Mouse (Mus musculus) midbrain, embryonic 10.5 days (tissue): ENCODE results near the gene Zglp1. TPM values are rescaled to one million over a fixed set of nuclear protein-coding genes. Genes with fewer than 3 reads are reported as not detected.
A peak's percentile ranks its signal among the peaks of the same experiment; 100 is the strongest.

Source experiments
- DNase-seq: peaks from one replicate; pipeline ENCODE4 v3.0.0-alpha.2; 2017; ENCODE audit warnings: low spot score
- H3K27ac ChIP-seq: fragments of 300-500 bp; sonication (generic); replicated peaks from 2 replicates; pipeline ENCODE4 v1.5.1; 2016; ENCODE audit warnings: mild to moderate bottlenecking
- H3K27me3 ChIP-seq: fragments of 300-500 bp; sonication (generic); 2 replicates; pipeline ENCODE4 v1.6.1; 2016; ENCODE audit warnings: low read depth, mild to moderate bottlenecking; ENCODE audit not compliant: poor library complexity, severe bottlenecking
- H3K36me3 ChIP-seq: fragments of 300-500 bp; sonication (generic); 2 replicates; pipeline ENCODE4 v1.6.1; 2016; ENCODE audit warnings: mild to moderate bottlenecking, moderate library complexity
- H3K4me1 ChIP-seq: fragments of 300-500 bp; sonication (generic); 2 replicates; pipeline ENCODE4 v1.6.1; 2016
- H3K4me3 ChIP-seq: fragments of 300-500 bp; sonication (generic); 2 replicates; pipeline ENCODE4 v1.5.1; 2016; ENCODE audit warnings: mild to moderate bottlenecking, moderate library complexity
- H3K9me3 ChIP-seq: fragments of 300-500 bp; sonication (generic); replicated peaks from 2 replicates; pipeline ENCODE4 v1.6.1; 2016; ENCODE audit warnings: mild to moderate bottlenecking
- WGBS: fragments of 180-500 bp; shearing (Covaris S2); methylation state at CpG from one replicate; pipeline ENCODE4 v1.1.7; 2016; 5-methylcytosine and 5-hydroxymethylcytosine counted together
- polyA plus RNA-seq: library from polyadenylated mRNA; unstranded; fragments of >200 nt; fragmentation: Nextera tagmentation; extraction: Ambion mirVana; gene quantifications from 2 replicates; pipeline ENCODE4 v1.2.1, GENCODE M21; 2016

Zglp1 gene
- polyA plus RNA-seq, result 0.91 and 1.2 TPM in 2 replicates

- Histone ChIP-seq H3K36me3 (peaks cover 81% of the 10 kb centered on the region), H3K4me1 (peaks cover 11% of the 10 kb centered on the region), H3K9me3 (no peaks in the 10 kb centered on the region), H3K27me3 (no peaks in the 10 kb centered on the region), H3K27ac (no peak within 1 kb of the TSS), H3K4me3 (no peak within 1 kb of the TSS)
- WGBS, result 83% methylated on average over 27 of the region's 27 CpGs
- DNase-seq, result no peak
These were observed at the start of gene Zglp1 for GRCm38 (mm10) chr9:21067006-21067684. TSS of gene Zglp1 (minus strand) at chr9:21067093.

DNA sequence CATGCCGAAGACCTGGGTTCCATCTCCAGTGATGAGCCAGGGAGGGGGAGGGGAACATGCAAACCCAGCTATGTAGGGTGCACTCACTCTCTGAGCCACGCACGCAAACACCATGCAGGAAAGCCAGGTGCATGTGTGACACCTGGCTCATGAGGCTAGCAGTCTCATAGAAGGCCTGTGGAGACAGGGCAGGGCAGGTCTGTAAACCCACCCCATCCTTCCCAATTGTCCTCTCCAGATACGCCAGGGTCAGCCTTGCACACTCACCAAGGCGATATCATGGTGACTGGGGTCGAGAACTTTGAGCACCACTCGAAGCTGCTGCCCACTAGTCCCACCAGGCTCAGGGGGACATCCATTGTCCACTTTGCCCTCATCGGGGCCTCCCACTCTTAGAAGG is 48.2 kb upstream of the Zglp1 start:
- Histone ChIP-seq H3K4me1 (no peaks in the 10 kb centered on the region), H3K27me3 (no peaks in the 10 kb centered on the region), H3K27ac (no peak overlapping the region), H3K36me3 (peaks cover 2% of the 10 kb centered on the region; the same call in 1 of the 2 replicates), H3K9me3 (no peaks in the 10 kb centered on the region), H3K4me3 (no peak overlapping the region)
- no peak for DNase-seq
- WGBS, result 95% methylated on average over 8 of the region's 8 CpGs

- Histone ChIP-seq H3K27me3 (no peaks in the 10 kb centered on the region), H3K4me3 (no peak overlapping the region), H3K4me1 (no peaks in the 10 kb centered on the region), H3K27ac (no peak overlapping the region), H3K36me3 (no peaks in the 10 kb centered on the region), H3K9me3 (no peaks in the 10 kb centered on the region)
- WGBS, result 92% methylated on average over 7 of the region's 7 CpGs
- DNase-seq, result no peak
These were observed 47.3 kb upstream of the Zglp1 start for GRCm38 (mm10) chr9:21114190-21114589.

- no peaks in the 10 kb centered on the region for H3K27me3 ChIP-seq
- WGBS, result 88% methylated on average over 6 of the region's 6 CpGs
These were observed 46.9 kb upstream of the Zglp1 start for GRCm38 (mm10) chr9:21113751-21114150.

DNA sequence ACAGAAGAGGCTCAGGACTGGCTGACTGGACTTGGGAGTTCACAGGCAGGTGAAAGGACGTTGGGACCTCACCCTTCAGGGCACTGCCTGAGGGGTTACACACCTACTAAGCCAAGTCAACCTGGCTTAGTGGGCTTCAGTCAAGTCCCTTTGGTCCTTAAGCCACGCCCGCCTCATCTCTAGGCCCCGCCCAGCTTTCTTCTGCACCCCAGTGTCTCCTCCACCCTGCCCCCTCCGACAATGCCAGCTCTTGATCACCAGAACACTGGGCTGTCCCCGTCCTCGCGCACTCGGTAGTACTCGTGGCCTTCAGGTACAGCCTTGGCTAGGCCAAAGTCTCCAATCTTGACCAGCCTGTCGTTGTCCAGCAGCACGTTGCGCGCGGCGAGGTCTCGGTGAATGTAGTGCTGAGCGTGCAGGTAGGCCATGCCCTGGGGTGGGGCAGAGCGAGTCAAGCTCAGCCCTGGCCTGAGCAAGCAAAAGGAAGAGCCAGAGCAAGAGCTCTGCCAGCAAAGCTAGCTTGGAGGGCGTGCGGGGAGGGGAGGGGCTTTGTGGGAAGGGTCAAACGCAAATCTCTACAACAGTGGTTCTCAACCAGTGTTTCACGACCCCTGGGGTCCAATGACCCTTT is 40.8 kb upstream of the Zglp1 start:
- peaks cover 2% of the 10 kb centered on the region; the same call in 1 of the 2 replicates for H3K36me3 ChIP-seq
- H3K4me3 ChIP-seq, result no peak overlapping the region
- H3K27me3 ChIP-seq, result no peaks in the 10 kb centered on the region
- 35% methylated on average over 23 of the region's 23 CpGs for WGBS
- H3K27ac ChIP-seq, result no peak overlapping the region
- DNase-seq, result no peak
- no peaks in the 10 kb centered on the region for H3K9me3 ChIP-seq
- peaks cover 18% of the 10 kb centered on the region for H3K4me1 ChIP-seq

More at GRCm38 (mm10) chr9:21113751-21114150, 46.9 kb upstream of the Zglp1 start:
- Histone ChIP-seq H3K4me3 (no peak overlapping the region), H3K4me1 (no peaks in the 10 kb centered on the region), H3K9me3 (no peaks in the 10 kb centered on the region), H3K36me3 (no peaks in the 10 kb centered on the region), H3K27ac (no peak overlapping the region)
- DNase-seq, result no peak

GRCm38 (mm10) chr9:21105760-21106564 is 39.1 kb upstream of the Zglp1 start:
- no peak overlapping the region for H3K27ac ChIP-seq
- H3K4me1 ChIP-seq, result peaks cover 18% of the 10 kb centered on the region
- H3K27me3 ChIP-seq, result no peaks in the 10 kb centered on the region
- H3K36me3 ChIP-seq, result peaks cover 8% of the 10 kb centered on the region; the same call in 1 of the 2 replicates
- H3K9me3 ChIP-seq, result no peaks in the 10 kb centered on the region
- 83% methylated on average over 5 of the region's 5 CpGs for WGBS
- DNase-seq, result no peak
- no peak overlapping the region for H3K4me3 ChIP-seq

DNA sequence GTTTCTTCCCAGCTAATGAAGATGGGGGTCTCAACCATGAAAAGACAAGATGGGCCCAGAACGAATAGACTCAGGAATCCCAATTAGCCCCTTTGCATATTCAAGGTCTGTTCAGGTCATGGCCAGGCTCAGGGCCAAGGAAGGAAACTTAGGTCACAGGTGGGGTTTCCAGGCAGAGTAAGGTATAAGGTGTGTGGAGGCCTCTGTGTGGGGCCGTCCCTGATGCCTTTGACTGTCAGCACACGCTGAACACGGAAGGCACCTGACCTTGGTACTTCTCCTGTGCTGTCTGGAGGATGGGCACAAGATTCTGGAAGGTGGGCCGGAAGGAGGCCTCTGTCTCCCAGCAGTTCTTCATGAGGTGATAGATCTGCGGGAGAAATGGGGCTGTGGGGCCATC is 37.9 kb upstream of the Zglp1 start:
- WGBS, result 88% methylated on average over 6 of the region's 6 CpGs

GRCm38 (mm10) chr9:21102076-21102475 is 35.2 kb upstream of the Zglp1 start:
- H3K36me3 ChIP-seq, result 0 out of 2 replicates have a peak, but pooled peaks cover 5% of the 10 kb centered on the region
- H3K27me3 ChIP-seq, result no peaks in the 10 kb centered on the region
- no peaks in the 10 kb centered on the region for H3K9me3 ChIP-seq
- no peak overlapping the region for H3K27ac ChIP-seq
- H3K4me3 ChIP-seq, result no peak overlapping the region
- WGBS, result 94% methylated on average over 2 of the region's 2 CpGs
- H3K4me1 ChIP-seq, result peaks cover 26% of the 10 kb centered on the region
- DNase-seq, result no peak

More for the DNA sequence above, 37.9 kb upstream of the Zglp1 start:
- Histone ChIP-seq H3K9me3 (no peaks in the 10 kb centered on the region), H3K36me3 (peaks cover 8% of the 10 kb centered on the region; the same call in 1 of the 2 replicates), H3K27me3 (no peaks in the 10 kb centered on the region), H3K27ac (no peak overlapping the region), H3K4me1 (peaks cover 29% of the 10 kb centered on the region), H3K4me3 (no peak overlapping the region)
- DNase-seq, result no peak

DNA sequence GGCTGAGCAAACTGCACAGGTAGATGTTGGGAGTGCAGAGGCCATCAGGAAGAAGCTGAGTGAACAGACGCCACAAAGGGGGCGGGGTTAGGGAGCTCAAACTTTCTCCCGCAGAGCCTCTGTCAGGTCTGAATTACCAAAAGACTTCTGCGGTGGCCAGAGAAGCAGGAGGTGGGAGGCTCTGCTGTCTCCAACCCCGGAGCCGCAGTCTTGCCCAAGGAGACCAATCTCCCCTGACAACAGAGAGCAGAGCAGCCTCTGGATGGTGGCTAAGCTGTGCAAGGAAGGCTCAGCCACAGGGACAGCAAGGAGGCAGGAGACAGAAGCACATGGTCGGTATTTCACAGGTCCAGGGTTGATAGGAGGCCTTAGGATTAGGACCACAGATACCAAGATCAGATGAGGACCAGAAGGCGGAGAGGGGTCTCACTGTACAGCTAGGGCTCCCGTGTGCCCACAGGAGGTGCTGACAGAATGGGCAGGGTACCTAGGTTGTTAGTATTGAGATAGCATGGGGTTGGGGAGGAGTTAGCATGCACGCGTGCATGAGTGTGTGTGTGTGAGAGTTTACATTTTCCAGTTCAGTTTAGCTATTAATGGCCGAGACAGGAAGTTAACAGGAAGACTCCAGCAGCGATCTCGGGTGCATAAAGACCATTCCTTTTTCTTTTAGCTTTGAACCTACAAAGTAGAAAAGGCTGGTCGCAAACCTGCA is 33.7 kb upstream of the Zglp1 start:
- H3K27me3 ChIP-seq, result no peaks in the 10 kb centered on the region
- DNase-seq, result peak; percentile 40
- H3K4me1 ChIP-seq, result peaks cover 30% of the 10 kb centered on the region
- H3K9me3 ChIP-seq, result no peaks in the 10 kb centered on the region
- 0 out of 2 replicates have a peak, but pooled peaks cover 5% of the 10 kb centered on the region for H3K36me3 ChIP-seq
- WGBS, result 43% methylated on average over 15 of the region's 15 CpGs
- H3K4me3 ChIP-seq, result 0 out of 2 replicates have a peak overlapping the region, but pooled peaks have one; percentile 7
- peak overlapping the region; percentile 49; the same call in 1 of the 2 replicates for H3K27ac ChIP-seq

DNA sequence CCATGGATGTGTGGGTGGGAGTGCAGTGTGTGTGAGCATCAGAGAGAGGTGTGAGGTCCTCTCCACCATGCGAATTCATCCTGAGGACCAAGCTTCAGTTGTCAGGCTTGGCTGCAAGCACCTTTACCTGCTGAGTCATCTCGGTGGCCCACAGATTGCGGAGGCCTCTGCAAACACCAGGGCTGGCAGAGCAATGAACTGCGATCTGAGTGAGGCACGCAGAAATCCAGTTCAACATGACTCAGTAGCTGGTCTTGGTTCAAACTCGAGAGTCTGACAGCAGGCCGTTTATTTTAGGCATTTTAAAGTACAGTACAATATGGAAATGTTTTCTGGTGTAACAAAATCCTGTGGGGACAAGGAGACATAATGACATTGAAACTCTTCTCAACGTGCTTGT is 30.9 kb upstream of the Zglp1 start:
- no peak for DNase-seq
- H3K4me3 ChIP-seq, result no peak overlapping the region
- peaks cover 14% of the 10 kb centered on the region for H3K36me3 ChIP-seq
- peaks cover 18% of the 10 kb centered on the region for H3K4me1 ChIP-seq
- 88% methylated on average over 8 of the region's 8 CpGs for WGBS
- no peaks in the 10 kb centered on the region for H3K9me3 ChIP-seq
- H3K27me3 ChIP-seq, result no peaks in the 10 kb centered on the region
- no peak overlapping the region for H3K27ac ChIP-seq

DNA sequence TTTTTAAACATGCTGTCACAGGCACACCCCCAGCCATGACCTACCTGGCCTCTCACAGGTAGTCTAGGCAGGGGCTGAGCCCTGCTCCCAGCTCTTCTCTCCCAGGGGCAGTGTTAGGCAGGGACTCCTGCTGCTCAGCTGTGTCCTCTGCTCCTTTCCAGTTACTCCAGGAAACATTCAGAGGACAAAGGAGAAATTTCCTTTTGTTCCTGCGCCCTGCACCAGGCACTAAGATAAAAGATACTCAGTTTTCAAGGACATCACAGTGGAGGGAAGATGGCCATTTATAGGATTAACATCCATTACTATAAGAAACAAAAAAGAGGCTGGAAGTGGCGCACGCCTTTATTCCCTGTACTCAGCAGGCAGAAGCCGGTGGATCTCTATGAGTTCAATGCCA is 29.1 kb upstream of the Zglp1 start:
- no peak overlapping the region for H3K27ac ChIP-seq
- H3K4me3 ChIP-seq, result no peak overlapping the region
- 80% methylated on average over 4 of the region's 4 CpGs for WGBS
- no peaks in the 10 kb centered on the region for H3K9me3 ChIP-seq
- H3K36me3 ChIP-seq, result peaks cover 8% of the 10 kb centered on the region
- no peaks in the 10 kb centered on the region for H3K27me3 ChIP-seq
- DNase-seq, result no peak
- H3K4me1 ChIP-seq, result peaks cover 29% of the 10 kb centered on the region

- Histone ChIP-seq H3K36me3 (peaks cover 30% of the 10 kb centered on the region), H3K4me3 (no peak overlapping the region), H3K9me3 (no peaks in the 10 kb centered on the region), H3K27me3 (no peaks in the 10 kb centered on the region), H3K4me1 (peaks cover 32% of the 10 kb centered on the region), H3K27ac (no peak overlapping the region)
- 96% methylated on average over 9 of the region's 9 CpGs for WGBS
- DNase-seq, result no peak
These were observed 26.5 kb upstream of the Zglp1 start for GRCm38 (mm10) chr9:21093423-21093822.
